Comparison of ENCODE assay signal across 9 mouse cellular contexts in genomic region chr12:105757816-105758497, GRCm38 (mm10). TPM values are rescaled to one million over a fixed set of nuclear protein-coding genes. Genes with fewer than 3 reads are reported as not detected.
DNase-seq lines count a peak whose midpoint lies in the region; ATAC-seq and TF ChIP-seq lines count a peak whose summit lies in the region.
"Had no signal": no experiment of that assay in that cellular context is flagged by ENCODE, and none has a peak within 500 bp of the region (broad histone marks: within the 10 kb centered on the region; RNA-seq: fewer than 3 reads in every experiment).

No protein-coding gene starts in this region.

- ATAC-seq in liver, embryonic 15.5 days (ENCODE audit: insufficient read depth), result peak; percentile 65
- no peak for ATAC-seq in cerebellum, adult (ENCODE audit: insufficient number of reproducible peaks, low FRiP score, low TSS enrichment)

- 44% methylated on average over 15 of the region's 15 CpGs for WGBS in heart, embryonic 10.5 days
- WGBS in kidney, adult 2 months, result 41% methylated on average over 15 of the region's 15 CpGs
- WGBS in liver, embryonic 15.5 days (ENCODE audit: insufficient replicate concordance), result 22% methylated on average over 15 of the region's 15 CpGs

- H3K27ac ChIP-seq in heart, embryonic 10.5 days, result peak overlapping the region; percentile 72
- H3K27ac ChIP-seq in kidney, adult 2 months (ENCODE audit: insufficient read depth, low read depth, low read length), result peak overlapping the region; percentile 76
- peak overlapping the region; percentile 78 for H3K27ac ChIP-seq in liver, embryonic 15.5 days (replicated peaks)

- peak; percentile 91 for DNase-seq in heart, embryonic 10.5 days (ENCODE audit: low spot score)
- no peak for DNase-seq in heart, adult 9 months (ENCODE audit: low spot score in 2 of 2)
- DNase-seq in ZHBTc4 (ENCODE audit: low read depth, low spot score) (peak; percentile 92), MN1 (ENCODE audit: low spot score) (no peak)
- DNase-seq in kidney, adult 2 months, result peak; percentile 93
- DNase-seq in cerebellum, postnatal 10 days, result no peak

- H3K36me3 ChIP-seq in heart, embryonic 10.5 days, result 0 out of 2 replicates have a peak, but pooled peaks cover 2% of the 10 kb centered on the region
- no peaks in the 10 kb centered on the region for H3K36me3 ChIP-seq in kidney, adult 2 months (ENCODE audit: control insufficient read depth, insufficient read depth, low read length)
- no peaks in the 10 kb centered on the region for H3K36me3 ChIP-seq in liver, embryonic 15.5 days (replicated peaks)

- no peak for TF ChIP-seq POLR2A in kidney, adult 2 months (IDR thresholded peaks at IDR 0.05; ENCODE audit: low read depth, low read length)

- peak overlapping the region; percentile 48 for H3K4me2 ChIP-seq in liver, embryonic 15.5 days

- H3K27me3 ChIP-seq in heart, embryonic 10.5 days (ENCODE audit: insufficient read depth, poor library complexity, severe bottlenecking), result no peaks in the 10 kb centered on the region
- H3K27me3 ChIP-seq in kidney, adult 2 months (replicated peaks; ENCODE audit: control insufficient read depth, insufficient read depth, low read length), result no peaks in the 10 kb centered on the region
- no peaks in the 10 kb centered on the region for H3K27me3 ChIP-seq in liver, embryonic 15.5 days

- H3K4me3 ChIP-seq in heart, embryonic 10.5 days, result no peak overlapping the region
- H3K4me3 ChIP-seq in kidney, adult 2 months (ENCODE audit: insufficient read depth, low read depth, low read length), result no peak overlapping the region
- H3K4me3 ChIP-seq in liver, embryonic 15.5 days (replicated peaks), result no peak overlapping the region
- H3K4me3 ChIP-seq: erythroblast, embryonic 14.5 days had no signal

- no peak for TF ChIP-seq CTCF in kidney, adult 2 months (conservative IDR thresholded peaks at IDR 0.05; ENCODE audit: insufficient read depth, insufficient read length, low read depth, low read length)

- no peak overlapping the region for H3K9ac ChIP-seq in liver, embryonic 15.5 days

- H3K9me3 ChIP-seq in heart, embryonic 10.5 days, result no peaks in the 10 kb centered on the region
- H3K9me3 ChIP-seq in liver, embryonic 15.5 days (replicated peaks), result no peaks in the 10 kb centered on the region

- H3K4me1 ChIP-seq in heart, embryonic 10.5 days, result peaks cover 18% of the 10 kb centered on the region
- peaks cover 12% of the 10 kb centered on the region; the same call in 1 of the 2 replicates for H3K4me1 ChIP-seq in kidney, adult 2 months (ENCODE audit: control insufficient read depth, insufficient read depth, low read length)
- H3K4me1 ChIP-seq in liver, embryonic 15.5 days (replicated peaks), result peaks cover 44% of the 10 kb centered on the region

RNA-seq across cellular contexts. Expression of gene Papola, which starts 26.5 kb away (rescaled TPM):
- polyA plus RNA-seq in heart, embryonic 10.5 days (2016; fragmentation: Nextera tagmentation; extraction: Ambion mirVana), result 205 and 222 TPM in 2 replicates
- polyA plus RNA-seq in kidney, adult 2 months (2012; rRNA removed), result 51.4 and 57.7 TPM in 2 replicates
- polyA plus RNA-seq in liver, embryonic 15.5 days (2015; fragmentation: Nextera tagmentation; extraction: Ambion mirVana), result 90.3 and 97.1 TPM in 2 replicates

RNA-seq across cellular contexts. Expression of gene Ak7, which starts 52.2 kb away (rescaled TPM):
- polyA plus RNA-seq in heart, embryonic 10.5 days (2016; fragmentation: Nextera tagmentation; extraction: Ambion mirVana), result 0.64 and 0.92 TPM in 2 replicates
- 0.86 and 0.94 TPM in 2 replicates for polyA plus RNA-seq in kidney, adult 2 months (2012; rRNA removed)
- 0.09 and 0.13 TPM in 2 replicates for polyA plus RNA-seq in liver, embryonic 15.5 days (2015; fragmentation: Nextera tagmentation; extraction: Ambion mirVana)
- polyA plus RNA-seq: erythroblast, embryonic 14.5 days had no signal

Comparison
In these comparisons a context has a peak if more than half of its experiments do, and no peak if none do; other contexts are left out.
1. DNase-seq: peak in heart, embryonic 10.5 days (single experiment), ZHBTc4 (single experiment) and kidney, adult 2 months (single experiment); none in heart, adult 9 months (0 of 2), MN1 (single experiment) and cerebellum, postnatal 10 days (0 of 2).
2. Peak in every context shown above with its lines, with median percentiles within 50 percentile points of each other: H3K27ac ChIP-seq.